Mouse (Mus musculus) embryonic facial prominence, embryonic 13.5 days (tissue): ENCODE data around the gene P2rx1. TPM values are rescaled to one million over a fixed set of nuclear protein-coding genes. Genes with fewer than 3 reads are reported as not detected.

Experiments used
- ATAC-seq: fragments of 200-750 bp; cut with Nextera tagmentation; 2 replicates; pipeline ENCODE4 v1.8.0; 2017; ENCODE audit warnings: low read depth; ENCODE audit not compliant: insufficient number of reproducible peaks, insufficient read depth, low FRiP score, low TSS enrichment
- H3K27ac ChIP-seq: fragments of 300-500 bp; sonication (generic); 2 replicates; pipeline ENCODE4 v1.5.1; 2015; ENCODE audit warnings: moderate library complexity, mild to moderate bottlenecking, inconsistent platforms
- H3K27me3 ChIP-seq: fragments of 300-500 bp; sonication (generic); 2 replicates; pipeline ENCODE4 v1.6.1; 2015; ENCODE audit warnings: mild to moderate bottlenecking, inconsistent platforms
- H3K36me3 ChIP-seq: fragments of 300-500 bp; sonication (generic); 2 replicates; pipeline ENCODE4 v1.6.1; 2015; ENCODE audit warnings: mild to moderate bottlenecking, inconsistent platforms
- H3K4me1 ChIP-seq: fragments of 300-500 bp; sonication (generic); 2 replicates; pipeline ENCODE4 v1.6.1; 2015; ENCODE audit warnings: inconsistent platforms
- H3K4me2 ChIP-seq: fragments of 300-500 bp; sonication (generic); 2 replicates; pipeline ENCODE4 v1.6.1; 2015; ENCODE audit warnings: moderate library complexity, mild to moderate bottlenecking, inconsistent platforms
- H3K4me3 ChIP-seq: fragments of 300-500 bp; sonication (generic); 2 replicates; pipeline ENCODE4 v1.5.1; 2015; ENCODE audit warnings: mild to moderate bottlenecking, inconsistent platforms
- H3K9ac ChIP-seq: fragments of 300-500 bp; sonication (generic); 2 replicates; pipeline ENCODE4 v1.6.1; 2015; ENCODE audit warnings: mild to moderate bottlenecking, inconsistent platforms
- H3K9me3 ChIP-seq: fragments of 300-500 bp; sonication (generic); 2 replicates; pipeline ENCODE4 v1.6.1; 2016; ENCODE audit warnings: inconsistent platforms
- WGBS: fragments of 180-500 bp; shearing (Covaris S2); methylation state at CpG from one replicate; pipeline ENCODE4 v1.1.7; 2015; ENCODE audit warnings: mixed read lengths; 5-methylcytosine and 5-hydroxymethylcytosine counted together
- polyA plus RNA-seq: library from polyadenylated mRNA; unstranded; fragments of >200 nt; fragmentation: Nextera tagmentation; extraction: Ambion mirVana; gene quantifications from 2 replicates; pipeline ENCODE4 v1.2.1, GENCODE M21; 2015

The P2rx1 gene
- 0.96 and 1.0 TPM in 2 replicates for polyA plus RNA-seq

- 0 out of 2 replicates have a peak, but pooled peaks have one; percentile 27 for ATAC-seq
- Histone ChIP-seq H3K4me1 (no peaks in the 10 kb centered on the region), H3K9ac (no peak within 1 kb of the TSS), H3K27ac (no peak within 1 kb of the TSS), H3K27me3 (no peaks in the 10 kb centered on the region), H3K9me3 (no peaks in the 10 kb centered on the region), H3K4me2 (no peak within 1 kb of the TSS), H3K36me3 (no peaks in the 10 kb centered on the region), H3K4me3 (no peak within 1 kb of the TSS)
- 43% methylated on average over 8 of the region's 8 CpGs for WGBS
Measured at GRCm38 (mm10) chr11:72998771-72999170, at the start of gene P2rx1. Gene P2rx1, plus strand, starts transcription at chr11:72999103.

- H3K27ac ChIP-seq = no peak overlapping the region
- no peaks in the 10 kb centered on the region for H3K27me3 ChIP-seq
- 70% methylated on average over 22 of the region's 22 CpGs for WGBS
Measured at GRCm38 (mm10) chr11:72951137-72952000, 47.5 kb upstream of the P2rx1 start.

GRCm38 (mm10) chr11:72952226-72952625, 46.7 kb upstream of the P2rx1 start:
- Histone ChIP-seq H3K27ac (no peak overlapping the region), H3K4me3 (no peak overlapping the region), H3K36me3 (no peaks in the 10 kb centered on the region), H3K9me3 (no peaks in the 10 kb centered on the region), H3K4me1 (peaks cover 9% of the 10 kb centered on the region; the same call in 1 of the 2 replicates), H3K9ac (no peak overlapping the region), H3K27me3 (no peaks in the 10 kb centered on the region), H3K4me2 (no peak overlapping the region)
- WGBS = 55% methylated on average over 3 of the region's 3 CpGs
- no peak for ATAC-seq

More at GRCm38 (mm10) chr11:72951137-72952000, 47.5 kb upstream of the P2rx1 start:
- H3K9me3 ChIP-seq = no peaks in the 10 kb centered on the region
- no peak overlapping the region for H3K9ac ChIP-seq
- no peaks in the 10 kb centered on the region for H3K36me3 ChIP-seq
- no peak for ATAC-seq
- H3K4me1 ChIP-seq = peaks cover 16% of the 10 kb centered on the region
- no peak overlapping the region for H3K4me2 ChIP-seq
- no peak overlapping the region for H3K4me3 ChIP-seq

GRCm38 (mm10) chr11:72952697-72953096, 46.2 kb upstream of the P2rx1 start:
- 91% methylated on average over 6 of the region's 6 CpGs for WGBS
- no peaks in the 10 kb centered on the region for H3K36me3 ChIP-seq
- peaks cover 3% of the 10 kb centered on the region; the same call in 1 of the 2 replicates for H3K27me3 ChIP-seq
- H3K4me2 ChIP-seq = no peak overlapping the region
- peak overlapping the region; percentile 21; the same call in 1 of the 2 replicates for H3K9ac ChIP-seq
- 0 out of 2 replicates have a peak, but pooled peaks cover 8% of the 10 kb centered on the region for H3K4me1 ChIP-seq
- no peaks in the 10 kb centered on the region for H3K9me3 ChIP-seq
- no peak for ATAC-seq
- H3K4me3 ChIP-seq = no peak overlapping the region
- no peak overlapping the region for H3K27ac ChIP-seq

GRCm38 (mm10) chr11:72953116-72953439, 45.8 kb upstream of the P2rx1 start:
- Histone ChIP-seq H3K27me3 (peaks cover 3% of the 10 kb centered on the region; the same call in 1 of the 2 replicates), H3K27ac (no peak overlapping the region; the same call in 1 of the 2 replicates), H3K9me3 (no peaks in the 10 kb centered on the region), H3K4me2 (no peak overlapping the region), H3K4me3 (no peak overlapping the region), H3K4me1 (0 out of 2 replicates have a peak, but pooled peaks cover 8% of the 10 kb centered on the region), H3K36me3 (no peaks in the 10 kb centered on the region), H3K9ac (peak overlapping the region; percentile 21; the same call in 1 of the 2 replicates)
- 68% methylated on average over 1 of the region's 1 CpGs for WGBS
- ATAC-seq = no peak

GRCm38 (mm10) chr11:72953440-72954151, 45.3 kb upstream of the P2rx1 start:
- H3K4me1 ChIP-seq = 0 out of 2 replicates have a peak, but pooled peaks cover 8% of the 10 kb centered on the region
- ATAC-seq = no peak
- H3K4me3 ChIP-seq = no peak overlapping the region
- no peaks in the 10 kb centered on the region for H3K9me3 ChIP-seq
- 87% methylated on average over 4 of the region's 4 CpGs for WGBS
- H3K36me3 ChIP-seq = no peaks in the 10 kb centered on the region
- H3K27me3 ChIP-seq = peaks cover 3% of the 10 kb centered on the region; the same call in 1 of the 2 replicates
- no peak overlapping the region; the same call in 1 of the 2 replicates for H3K27ac ChIP-seq
- no peak overlapping the region for H3K4me2 ChIP-seq
- no peak overlapping the region; the same call in 1 of the 2 replicates for H3K9ac ChIP-seq

GRCm38 (mm10) chr11:72954216-72954615, 44.7 kb upstream of the P2rx1 start:
- Histone ChIP-seq H3K9me3 (no peaks in the 10 kb centered on the region), H3K9ac (no peak overlapping the region), H3K4me3 (no peak overlapping the region), H3K4me2 (no peak overlapping the region), H3K27ac (no peak overlapping the region), H3K4me1 (0 out of 2 replicates have a peak, but pooled peaks cover 8% of the 10 kb centered on the region), H3K27me3 (peaks cover 8% of the 10 kb centered on the region), H3K36me3 (no peaks in the 10 kb centered on the region)
- WGBS = 84% methylated on average over 4 of the region's 4 CpGs
- no peak for ATAC-seq

- peaks cover 20% of the 10 kb centered on the region for H3K27me3 ChIP-seq
- H3K36me3 ChIP-seq = no peaks in the 10 kb centered on the region
- no peak for ATAC-seq
- H3K4me2 ChIP-seq = no peak overlapping the region
- H3K9ac ChIP-seq = no peak overlapping the region
- WGBS = 60% methylated on average over 5 of the region's 5 CpGs
- H3K4me1 ChIP-seq = 0 out of 2 replicates have a peak, but pooled peaks cover 8% of the 10 kb centered on the region
- H3K27ac ChIP-seq = no peak overlapping the region
- H3K4me3 ChIP-seq = no peak overlapping the region
- H3K9me3 ChIP-seq = no peaks in the 10 kb centered on the region
Measured at GRCm38 (mm10) chr11:72955339-72955974, 43.4 kb upstream of the P2rx1 start.

- Histone ChIP-seq H3K4me3 (no peak overlapping the region), H3K36me3 (no peaks in the 10 kb centered on the region), H3K27ac (no peak overlapping the region), H3K9me3 (no peaks in the 10 kb centered on the region), H3K4me2 (no peak overlapping the region), H3K4me1 (peaks cover 17% of the 10 kb centered on the region), H3K9ac (no peak overlapping the region), H3K27me3 (peaks cover 39% of the 10 kb centered on the region)
- WGBS = 48% methylated on average over 2 of the region's 2 CpGs
- ATAC-seq = no peak
Measured at GRCm38 (mm10) chr11:72957318-72957717, 41.6 kb upstream of the P2rx1 start.

- Histone ChIP-seq H3K9me3 (no peaks in the 10 kb centered on the region), H3K4me2 (peak overlapping the region; percentile 64; the same call in 1 of the 2 replicates), H3K4me3 (no peak overlapping the region), H3K9ac (no peak overlapping the region), H3K4me1 (peaks cover 9% of the 10 kb centered on the region), H3K27ac (no peak overlapping the region), H3K36me3 (no peaks in the 10 kb centered on the region), H3K27me3 (peaks cover 57% of the 10 kb centered on the region)
- 12% methylated on average over 15 of the region's 15 CpGs for WGBS
- ATAC-seq = no peak
Measured at GRCm38 (mm10) chr11:72959924-72960679, 38.8 kb upstream of the P2rx1 start.

- Histone ChIP-seq H3K9ac (no peak overlapping the region), H3K4me3 (peak overlapping the region; percentile 40), H3K9me3 (no peaks in the 10 kb centered on the region), H3K4me1 (peaks cover 9% of the 10 kb centered on the region), H3K27me3 (peaks cover 57% of the 10 kb centered on the region), H3K27ac (no peak overlapping the region), H3K4me2 (peak overlapping the region; percentile 64), H3K36me3 (no peaks in the 10 kb centered on the region)
- no peak for ATAC-seq
- WGBS = 3% methylated on average over 15 of the region's 15 CpGs
Measured at GRCm38 (mm10) chr11:72960723-72961071, 38.2 kb upstream of the P2rx1 start.
